17 mouse cellular contexts compared by ENCODE assay signal in the genomic region with DNA sequence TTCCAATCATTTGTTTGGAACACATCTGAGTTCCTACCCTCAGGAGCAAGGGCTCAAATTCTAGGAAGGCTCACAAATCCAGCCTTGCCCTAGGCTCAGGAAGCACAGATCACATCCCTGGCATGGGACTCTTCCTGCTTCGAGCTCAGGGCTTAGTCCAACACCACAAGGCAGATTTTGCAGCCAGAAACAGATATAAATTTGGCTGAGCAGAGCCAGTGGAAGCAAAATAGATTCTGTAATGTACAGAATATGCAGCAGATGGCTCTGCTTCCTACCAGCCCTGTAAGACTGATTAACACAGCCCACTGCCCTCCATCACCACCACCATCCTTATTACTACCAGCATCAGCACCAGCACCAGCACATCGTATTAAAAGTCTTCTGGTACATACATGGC. TPM values are rescaled to one million over a fixed set of nuclear protein-coding genes. Genes with fewer than 3 reads are reported as not detected.
DNase-seq lines count a peak whose midpoint lies in the region; ATAC-seq lines count a peak whose summit lies in the region.
"Had no signal": no experiment of that assay in that cellular context is flagged by ENCODE, and none has a peak within 500 bp of the region (broad histone marks: within the 10 kb centered on the region; RNA-seq: fewer than 3 reads in every experiment).

No protein-coding gene starts in this region.

- no peak overlapping the region for H3K4me3 ChIP-seq in heart, embryonic 12.5 days
- no peak overlapping the region for H3K4me3 ChIP-seq in intestine, embryonic 16.5 days (ENCODE audit: low read length)
- H3K4me3 ChIP-seq: liver, embryonic 12.5 days; midbrain, embryonic 10.5 days; myocyte had no signal

- no peak overlapping the region for H3K4me2 ChIP-seq in heart, embryonic 12.5 days
- no peak overlapping the region for H3K4me2 ChIP-seq in intestine, embryonic 16.5 days (ENCODE audit: low read depth, low read length)
- H3K4me2 ChIP-seq: liver, embryonic 12.5 days had no signal

- no peak overlapping the region for H3K27ac ChIP-seq in heart, embryonic 12.5 days (ENCODE audit: poor library complexity, severe bottlenecking)
- no peak overlapping the region for H3K27ac ChIP-seq in intestine, embryonic 16.5 days (ENCODE audit: low read length)
- H3K27ac ChIP-seq: liver, embryonic 12.5 days; midbrain, embryonic 10.5 days had no signal

- WGBS in heart, embryonic 12.5 days = 72% methylated on average over 2 of the region's 2 CpGs
- WGBS in intestine, embryonic 16.5 days = 82% methylated on average over 2 of the region's 2 CpGs

- H3K27me3 ChIP-seq in heart, embryonic 12.5 days (replicated peaks) = no peaks in the 10 kb centered on the region
- H3K27me3 ChIP-seq in intestine, embryonic 16.5 days (replicated peaks; ENCODE audit: control insufficient read depth, insufficient read depth, low read length) = no peaks in the 10 kb centered on the region
- H3K27me3 ChIP-seq: liver, embryonic 12.5 days had no signal

- H3K4me1 ChIP-seq in heart, embryonic 12.5 days (replicated peaks) = no peaks in the 10 kb centered on the region
- no peaks in the 10 kb centered on the region for H3K4me1 ChIP-seq in intestine, embryonic 16.5 days (ENCODE audit: control insufficient read depth, insufficient read depth, low read length)
- H3K4me1 ChIP-seq: liver, embryonic 12.5 days; midbrain, embryonic 10.5 days had no signal

- DNase-seq in heart, adult 11 months = peak; percentile 43
- DNase-seq in right cerebral cortex, adult 18-20 months = peak; percentile 43
- DNase-seq in right cerebral cortex, postnatal 14 days = no peak
- DNase-seq in cerebellum, adult 8-10 months = peak; percentile 54
- DNase-seq in right cerebral cortex, postnatal 25 days = peak; percentile 26
- DNase-seq in urinary bladder, adult 18-20 months (ENCODE audit: low spot score in 2 of 2) = no peak
- DNase-seq: heart, adult 18-20 months; lung, postnatal 10 days; thymus, postnatal 14 days had no signal

- no peak for ATAC-seq in heart, embryonic 12.5 days (ENCODE audit: insufficient number of reproducible peaks, low FRiP score)
- ATAC-seq in intestine, embryonic 16.5 days = no peak
- ATAC-seq: activated CD4-positive, CD25-positive, alpha-beta regulatory T cell, adult 4 months; CD4-positive, CD25-positive, alpha-beta regulatory T cell, adult 4 months; liver, embryonic 12.5 days had no signal

- no peak overlapping the region for H3K9ac ChIP-seq in heart, embryonic 12.5 days
- no peak overlapping the region for H3K9ac ChIP-seq in intestine, embryonic 16.5 days (ENCODE audit: low read depth, low read length)
- H3K9ac ChIP-seq: liver, embryonic 12.5 days had no signal

- H3K36me3 ChIP-seq in heart, embryonic 12.5 days = no peaks in the 10 kb centered on the region
- no peaks in the 10 kb centered on the region for H3K36me3 ChIP-seq in intestine, embryonic 16.5 days (ENCODE audit: control insufficient read depth, insufficient read depth, low read length)
- H3K36me3 ChIP-seq: liver, embryonic 12.5 days; midbrain, embryonic 10.5 days had no signal

- H3K9me3 ChIP-seq in heart, embryonic 12.5 days (replicated peaks) = no peaks in the 10 kb centered on the region
- no peaks in the 10 kb centered on the region for H3K9me3 ChIP-seq in intestine, embryonic 16.5 days (ENCODE audit: control insufficient read depth, low read length)
- H3K9me3 ChIP-seq: liver, embryonic 12.5 days; midbrain, embryonic 10.5 days had no signal

RNA-seq across cellular contexts. Expression of a gene that starts 56.4 kb away (rescaled TPM):
- polyA plus RNA-seq in heart, embryonic 12.5 days (2016; fragmentation: Nextera tagmentation; extraction: Ambion mirVana) = 0.11 and 0.21 TPM in 2 replicates
- polyA plus RNA-seq in intestine, embryonic 16.5 days (2015; fragmentation: Nextera tagmentation; extraction: Ambion mirVana) = 0.62 and 0.72 TPM in 2 replicates
- polyA plus RNA-seq: activated CD4-positive, CD25-positive, alpha-beta regulatory T cell, adult 4 months; CD4-positive, CD25-positive, alpha-beta regulatory T cell, adult 4 months; heart, postnatal 0 days had no signal

Comparison
In these comparisons a context has a peak if more than half of its experiments do, and no peak if none do; other contexts are left out.
1. DNase-seq: peak in heart, adult 11 months (single experiment), right cerebral cortex, adult 18-20 months (single experiment), cerebellum, adult 8-10 months (single experiment) and right cerebral cortex, postnatal 25 days (single experiment); none in right cerebral cortex, postnatal 14 days (single experiment) and urinary bladder, adult 18-20 months (0 of 2).